Mouse (Mus musculus) left cerebral cortex, postnatal 14 days (tissue): ENCODE measurements around the gene Fn1. TPM values are rescaled to one million over a fixed set of nuclear protein-coding genes. Genes with fewer than 3 reads are reported as not detected.
A peak's percentile ranks its signal among the peaks of the same experiment; 100 is the strongest.

ENCODE experiments used
- DNase-seq, 2 experiments: peaks; one replicate each; pipeline ENCODE4 v3.0.0; 2021 to 2022; ENCODE audit warnings: low spot score in 2 of 2, mixed read lengths in 1 of 2
- intact Hi-C: fragments of 180-260 bp; cut with DNase I; formaldehyde crosslinking; loops from one replicate; pipeline ENCODE4 v1.15.1; 2025
- total RNA-seq, 2 experiments: library from RNA; stranded (reverse); gene quantifications; 2 replicates each; pipeline ENCODE4 v1.2.3; 2021

Gene Fn1
- total RNA-seq, 2 experiments from 2014 or later = 88.4 to 101 TPM

DNA sequence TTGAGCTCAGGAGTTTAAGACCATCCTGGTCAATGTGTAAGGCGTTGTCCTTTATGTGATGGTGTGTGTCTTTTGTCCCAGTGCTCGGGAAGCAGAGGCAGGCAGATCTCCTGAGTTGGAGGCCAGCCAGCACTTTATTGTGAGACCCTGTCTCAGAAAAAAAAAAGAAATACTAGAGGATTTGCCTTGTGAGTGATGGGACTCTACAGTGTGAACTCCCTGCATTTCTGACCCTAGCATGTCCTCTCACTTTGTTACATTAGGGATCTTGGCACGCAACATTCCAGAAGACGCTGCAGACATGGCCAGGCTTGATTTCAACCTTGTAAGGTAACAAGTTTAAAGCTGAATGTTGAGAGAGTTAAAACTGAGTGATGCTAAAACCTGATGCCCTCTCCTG, 92.4 kb downstream of the Fn1 start:
- DNase-seq = no peak
- intact Hi-C loops = no loop called here

DNA sequence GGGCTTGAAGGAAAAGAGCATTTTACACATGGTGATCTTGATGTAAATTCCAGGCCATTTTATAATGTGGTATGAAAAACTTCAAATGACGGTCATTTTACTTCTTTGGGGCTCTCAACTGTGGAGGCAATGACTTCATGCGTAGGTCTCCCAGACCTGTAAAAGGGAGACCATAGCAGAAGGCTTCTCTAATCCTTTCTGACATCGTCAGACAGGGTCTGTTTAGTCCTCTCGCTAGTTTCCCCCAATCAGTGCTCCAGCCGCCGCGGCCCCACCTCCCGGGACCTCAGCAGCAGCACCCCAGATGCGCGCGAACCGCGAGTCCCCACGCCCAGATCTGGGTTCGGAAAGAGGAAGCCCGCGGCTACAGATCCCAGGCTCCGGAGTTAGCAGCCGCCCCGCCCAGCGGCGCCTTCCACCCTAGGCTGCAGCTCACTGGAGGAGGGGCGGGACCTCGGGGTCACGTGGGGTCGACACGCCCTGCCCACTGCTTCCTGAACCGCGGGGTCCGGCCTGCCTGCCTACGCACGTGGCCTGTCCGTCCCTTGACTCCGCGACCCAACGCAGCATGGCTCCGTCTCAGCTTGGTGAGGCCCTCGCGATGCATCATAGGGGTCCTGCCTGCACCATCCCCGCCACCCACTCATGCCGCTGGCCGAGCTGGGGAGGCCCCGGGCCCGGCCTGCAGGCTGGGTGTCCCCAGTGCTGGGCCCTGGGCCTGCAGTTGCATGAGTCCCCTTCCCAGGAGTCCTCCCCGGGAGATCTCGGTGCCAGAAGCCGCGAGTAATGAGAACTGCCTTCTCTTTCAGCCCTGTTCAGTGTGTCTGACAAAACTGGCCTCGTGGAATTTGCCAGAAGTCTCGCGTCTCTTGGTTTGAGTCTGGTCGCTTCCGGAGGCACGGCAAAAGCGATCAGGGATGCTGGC, 96.0 kb downstream of the Fn1 start, which contains the start of gene Atic:
Gene Atic, plus strand, starts transcription at position 463 of the 925 bp plus-strand sequence.
- DNase-seq = peak; percentile 83 to 85
- intact Hi-C loops = no loop called here

DNA sequence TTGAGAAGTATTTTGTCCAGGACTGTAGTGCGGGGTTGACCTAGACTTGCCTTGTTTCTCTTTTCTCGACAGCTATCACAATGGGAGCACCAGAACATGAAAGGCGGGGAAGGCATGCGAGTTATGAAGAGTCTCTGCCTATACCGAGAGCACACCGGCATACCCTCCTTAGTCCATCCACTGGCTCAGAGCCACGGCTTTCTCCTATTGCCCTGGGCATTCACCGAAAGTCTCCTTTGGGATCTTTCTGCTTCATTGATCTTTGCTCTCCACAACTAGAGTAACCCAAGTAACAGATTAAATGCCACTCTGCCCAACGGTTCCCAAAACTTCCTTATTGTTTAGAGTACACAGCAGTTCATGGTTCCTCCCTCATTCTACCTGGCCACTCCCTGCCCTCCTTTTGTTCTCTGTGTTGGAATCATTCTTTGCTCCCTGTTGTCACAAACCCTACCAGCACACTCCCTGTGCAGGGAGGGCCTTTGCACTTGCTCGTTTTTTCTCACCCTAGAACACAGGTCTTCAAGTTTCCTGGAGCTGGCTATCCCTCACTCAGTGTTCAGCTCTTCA, 102.3 kb downstream of the Fn1 start:
- no peak for DNase-seq
- intact Hi-C loops = no loop called here

DNA sequence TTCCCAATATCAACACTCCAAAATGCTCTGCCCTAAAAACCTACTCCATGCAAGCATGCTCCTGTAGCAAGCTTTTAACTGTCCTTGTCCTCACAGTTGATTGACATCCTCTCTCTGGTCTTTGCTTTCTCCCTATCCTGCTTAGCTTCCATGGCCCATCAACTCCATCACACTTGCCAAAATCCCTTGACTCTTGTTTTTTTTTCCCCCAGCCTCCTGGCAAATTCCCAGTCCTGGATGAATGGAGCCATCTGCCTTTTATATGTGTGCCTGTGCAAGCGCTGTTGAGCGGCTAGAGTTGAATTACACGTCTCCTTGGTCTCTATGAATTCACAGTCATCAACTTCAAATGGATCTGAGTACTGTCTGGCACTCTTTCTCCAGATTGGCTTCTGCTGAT, 112.6 kb downstream of the Fn1 start:
- intact Hi-C loops = no loop called here
- no peak for DNase-seq

DNA sequence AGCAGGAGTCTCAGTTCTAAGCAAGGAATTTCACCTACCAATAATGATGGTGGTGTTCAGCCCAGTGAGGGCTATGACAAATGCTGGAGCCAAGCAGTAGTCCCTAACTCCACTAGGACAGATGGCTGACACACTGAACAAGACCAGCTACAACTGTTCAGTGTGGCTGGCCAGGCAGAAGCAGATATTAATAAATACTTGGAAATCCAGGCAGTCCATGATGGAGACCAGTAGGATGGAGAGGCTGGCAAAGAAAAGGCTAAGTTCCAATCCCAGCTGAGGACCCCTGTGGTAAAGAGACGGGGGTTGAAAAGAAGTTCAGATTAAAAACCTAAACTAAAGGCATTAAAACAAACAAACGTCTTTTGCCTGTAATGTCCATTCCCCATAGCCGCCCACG, 113.4 kb downstream of the Fn1 start:
- intact Hi-C loops = no loop called here
- no peak for DNase-seq

Other genes starting within 250 kb of the Fn1 start
- under 1 TPM; 0.31 to 0.38 TPM for gene Abca12, start 238.3 kb downstream of the Fn1 start, total RNA-seq
- 10 to 100 TPM; 34.2 to 34.6 TPM for gene Atic, start 96.0 kb downstream of the Fn1 start, total RNA-seq